Mouse (Mus musculus) mouse trophoblast stem cell (cell line): ENCODE data around the gene Cog1.

Source experiments
- in situ Hi-C, 2 experiments: fragments of 300-500 bp; cut with MseI, MboI; formaldehyde crosslinking; loops; 2 replicates in 1 of 2; 3 replicates in 1 of 2; pipeline ENCODE4 v1.15.1; 2025

Cog1 gene

DNA sequence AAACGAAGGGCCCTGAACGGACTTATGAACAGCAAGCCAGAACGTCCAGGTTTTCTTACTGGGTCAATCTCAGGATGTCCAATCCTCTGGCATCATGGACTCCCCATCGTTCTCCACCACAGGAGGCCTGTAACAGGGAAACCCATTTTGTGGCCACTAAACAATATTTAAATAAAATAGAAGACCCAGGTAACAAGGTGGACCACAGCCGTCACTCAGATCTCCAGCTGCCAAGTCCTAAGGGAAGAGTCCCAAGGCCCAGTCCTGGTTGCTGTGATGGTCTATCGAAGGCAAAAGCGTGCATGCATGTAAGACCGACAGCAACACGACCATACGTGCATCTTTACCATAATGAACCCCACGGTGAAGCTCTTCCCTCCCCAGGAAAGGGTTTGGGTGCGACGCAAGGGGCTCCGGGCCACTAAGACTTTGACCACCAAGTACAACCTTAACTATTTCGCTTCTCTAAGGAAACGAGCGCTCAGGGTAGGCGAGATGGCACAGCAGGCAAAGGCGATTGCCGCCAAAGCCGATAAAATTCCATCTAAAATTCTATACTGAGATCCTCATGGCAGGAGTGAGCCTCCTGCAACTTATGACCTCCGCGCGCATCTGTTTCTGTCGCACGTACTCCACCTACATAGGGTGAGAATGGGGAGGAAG is at the start of gene Cog1:
Gene Cog1 (plus strand): TSS at position 480 of the 663 bp plus-strand sequence.
- in situ Hi-C loops: no loop called here

DNA sequence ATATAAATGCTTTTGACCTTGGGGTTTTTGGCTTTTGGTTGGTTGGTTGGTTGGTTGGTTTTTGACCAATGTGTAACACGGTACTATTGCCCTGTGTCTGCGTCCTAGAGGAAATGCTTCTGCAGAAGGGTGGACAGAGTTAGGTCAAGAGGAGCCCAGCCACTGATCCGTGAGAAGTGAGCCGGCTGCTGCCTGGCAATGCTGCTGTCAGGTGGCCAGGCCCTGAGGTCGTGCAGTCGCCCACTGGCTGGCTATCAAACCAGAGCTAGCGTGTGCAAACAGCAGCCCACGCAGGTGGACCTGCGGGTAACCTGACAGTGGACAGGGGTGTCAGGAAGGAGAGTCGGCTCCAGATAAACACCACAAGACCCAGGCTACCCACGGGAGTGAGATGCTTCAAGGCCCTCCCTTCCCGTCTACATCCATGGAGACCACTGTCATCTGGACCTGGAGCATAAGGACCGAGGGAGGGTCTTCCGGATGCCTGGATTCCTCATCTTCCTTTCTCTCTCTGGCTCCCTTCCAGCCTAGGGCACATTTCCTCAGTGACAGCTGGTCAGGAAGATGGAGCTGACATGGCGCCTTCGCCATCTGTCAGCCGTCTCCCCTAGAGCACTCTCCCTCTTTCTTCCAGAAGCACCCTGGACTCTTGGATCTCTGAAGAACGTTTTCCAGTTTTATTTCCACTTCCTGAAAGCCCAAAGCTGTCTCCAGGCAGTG is 48.3 kb upstream of the Cog1 start:
- in situ Hi-C loops: no loop called here

DNA sequence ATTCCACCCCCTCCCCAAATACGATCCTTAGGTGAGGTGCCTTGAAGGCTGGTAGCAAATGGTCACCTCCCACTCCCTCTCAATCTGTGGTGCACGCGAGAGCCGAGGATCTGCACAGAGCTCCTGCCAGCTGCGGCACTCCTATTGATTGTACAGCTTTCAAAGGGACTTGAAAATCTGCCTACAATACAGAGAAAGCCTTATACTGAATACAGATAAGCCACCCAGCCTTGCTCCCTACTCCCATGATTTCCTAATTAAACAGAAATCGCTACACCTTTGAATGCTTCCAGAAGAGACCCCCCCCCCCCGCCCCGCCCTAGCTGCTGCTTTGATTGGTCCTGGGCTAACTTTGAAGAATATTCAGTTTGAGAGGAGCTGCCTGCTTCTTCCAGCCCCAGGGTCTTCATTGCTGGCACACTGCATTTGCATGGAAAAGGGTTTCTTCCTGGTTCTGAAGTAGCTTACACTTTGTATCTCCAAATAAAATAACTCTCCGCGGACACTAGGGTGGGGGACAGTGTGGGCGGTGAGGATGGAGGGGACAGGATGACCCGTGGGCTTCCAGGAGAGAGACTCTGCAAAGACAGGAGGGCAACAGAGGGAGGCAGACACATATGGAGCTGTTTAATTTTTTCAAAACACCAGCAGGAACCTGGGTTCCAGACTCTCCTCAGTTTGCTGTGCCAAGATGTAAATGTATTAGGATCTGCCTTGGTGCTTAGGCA is 47.2 kb upstream of the Cog1 start:
- in situ Hi-C loops: no loop called here

DNA sequence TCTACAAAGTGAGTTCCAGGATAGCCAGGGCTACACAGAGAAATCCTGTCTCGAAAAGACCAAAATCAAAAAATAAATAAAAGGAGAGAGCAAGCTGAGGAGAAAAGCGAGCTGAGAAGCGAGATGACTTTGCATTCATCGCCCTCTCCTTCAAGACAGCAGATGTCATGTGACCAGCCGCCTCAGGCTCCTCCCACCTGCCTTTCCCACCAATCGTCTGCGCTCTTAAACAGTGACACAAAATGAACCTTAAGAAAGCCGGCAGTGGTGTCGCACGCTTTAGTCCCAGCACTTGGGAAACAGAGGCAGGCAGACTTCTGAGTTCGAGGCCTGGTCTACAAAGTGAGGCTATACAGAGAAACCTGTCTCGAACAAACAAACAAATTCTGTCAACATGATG is 41.4 kb upstream of the Cog1 start:
- in situ Hi-C loops: no loop called here

DNA sequence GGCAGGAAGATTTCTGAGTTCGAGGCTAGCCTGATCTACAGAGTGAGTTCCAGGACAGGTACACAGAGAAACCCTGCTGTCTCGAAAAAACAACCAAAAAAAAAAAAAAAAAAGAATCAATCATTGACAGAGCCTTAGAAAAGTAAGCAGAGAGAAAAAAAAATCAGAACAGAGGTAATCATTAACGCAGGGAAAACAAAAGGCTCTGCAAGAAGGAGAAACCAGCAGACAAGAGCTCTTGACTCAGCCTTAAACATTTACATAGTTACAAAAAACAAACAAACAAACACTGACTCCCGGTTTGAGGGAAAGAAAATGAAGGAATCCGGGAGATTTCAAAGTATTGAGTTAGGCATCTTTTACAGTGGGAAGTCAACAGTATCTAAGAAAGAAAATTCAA is 39.4 kb upstream of the Cog1 start:
- in situ Hi-C loops: no loop called here

DNA sequence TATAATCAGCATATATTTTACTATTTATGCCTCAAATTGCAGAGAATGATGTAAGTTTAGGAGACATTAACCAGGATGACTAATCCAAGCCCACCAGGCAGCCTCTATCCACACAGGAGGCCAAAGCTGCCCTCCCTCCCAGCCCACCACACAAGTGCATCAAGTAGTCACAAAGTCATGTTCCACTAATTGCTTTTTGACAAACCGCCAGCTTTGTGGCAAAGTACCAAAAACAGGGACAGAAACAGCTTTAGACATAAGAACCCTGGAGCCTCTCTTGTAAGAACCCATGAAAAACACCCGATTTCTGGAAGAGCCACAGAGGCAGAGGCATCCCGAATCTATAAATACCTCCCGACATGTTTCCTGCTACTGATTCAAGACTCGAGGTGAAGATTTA is 38.7 kb upstream of the Cog1 start:
- in situ Hi-C loops: no loop called here

DNA sequence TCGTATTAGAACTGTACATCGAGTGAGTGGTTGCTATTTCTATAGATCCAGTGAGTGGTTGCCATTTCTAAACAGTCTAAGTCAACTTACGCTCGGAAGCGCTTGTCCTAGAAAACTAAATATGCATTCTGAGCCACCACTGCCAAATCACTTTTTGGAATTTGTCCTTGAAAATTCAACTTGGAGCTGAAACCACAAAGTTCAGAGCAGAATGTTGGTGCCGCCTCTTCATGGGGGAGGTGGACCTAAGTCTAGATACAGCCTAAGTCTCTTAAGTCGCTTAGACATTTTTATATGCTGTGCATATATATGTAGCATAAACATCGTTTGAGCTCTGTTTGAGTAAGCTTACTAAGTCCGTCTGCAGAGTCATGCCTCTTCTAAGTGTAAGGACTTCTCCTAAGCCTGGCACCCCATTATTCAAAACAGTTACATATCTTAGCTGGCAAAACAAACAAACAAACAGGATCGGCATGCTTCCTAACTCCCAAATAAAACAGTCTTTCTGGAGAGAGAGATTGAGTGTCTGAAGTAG is 37.8 kb upstream of the Cog1 start:
- in situ Hi-C loops: no loop called here

DNA sequence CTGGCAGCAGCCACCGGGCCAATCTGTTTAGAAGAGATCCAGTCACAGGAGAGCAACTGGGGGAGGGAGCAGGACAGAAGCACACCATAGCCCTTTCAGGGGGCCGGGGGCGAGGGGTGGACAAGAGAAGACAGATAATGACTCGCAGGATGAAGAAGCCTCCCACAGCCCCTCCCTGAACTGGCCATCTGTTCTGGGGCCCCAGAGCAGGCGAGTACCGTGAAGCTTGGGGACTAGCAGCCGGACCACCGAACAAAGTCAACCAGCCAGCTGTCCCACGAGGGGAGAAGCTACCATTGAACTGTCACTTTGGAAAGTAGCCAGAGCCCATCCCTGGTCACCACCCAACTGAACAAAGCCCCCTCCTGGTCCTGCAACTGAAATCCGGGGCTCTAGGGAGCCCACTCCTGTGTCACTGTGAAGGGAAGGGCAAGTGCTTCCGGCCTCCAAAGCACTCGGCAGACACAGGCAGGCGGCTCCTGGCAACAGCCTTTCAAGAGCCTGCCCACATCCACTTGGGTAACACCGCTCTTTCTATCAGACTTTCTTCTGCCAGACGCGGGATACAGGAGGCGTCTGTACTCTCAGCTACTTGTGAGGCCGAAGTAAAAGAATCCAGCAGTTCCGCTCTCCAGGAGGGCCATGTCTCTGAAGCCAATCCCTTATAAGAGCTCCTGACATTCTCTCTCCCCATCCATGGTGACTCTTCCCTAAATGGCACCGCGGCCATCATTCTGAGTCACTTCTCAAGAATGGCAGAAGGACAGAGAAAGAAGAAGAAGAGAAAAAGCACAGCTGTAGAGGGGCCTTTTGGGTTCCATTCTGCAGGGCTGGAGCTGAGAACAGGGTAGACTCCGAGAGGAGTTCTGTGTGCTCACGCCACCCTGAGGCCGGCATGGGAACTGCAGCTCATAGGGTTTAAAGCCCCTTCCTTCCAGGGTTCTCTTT is 37.0 kb upstream of the Cog1 start:
- in situ Hi-C loops: no loop called here

DNA sequence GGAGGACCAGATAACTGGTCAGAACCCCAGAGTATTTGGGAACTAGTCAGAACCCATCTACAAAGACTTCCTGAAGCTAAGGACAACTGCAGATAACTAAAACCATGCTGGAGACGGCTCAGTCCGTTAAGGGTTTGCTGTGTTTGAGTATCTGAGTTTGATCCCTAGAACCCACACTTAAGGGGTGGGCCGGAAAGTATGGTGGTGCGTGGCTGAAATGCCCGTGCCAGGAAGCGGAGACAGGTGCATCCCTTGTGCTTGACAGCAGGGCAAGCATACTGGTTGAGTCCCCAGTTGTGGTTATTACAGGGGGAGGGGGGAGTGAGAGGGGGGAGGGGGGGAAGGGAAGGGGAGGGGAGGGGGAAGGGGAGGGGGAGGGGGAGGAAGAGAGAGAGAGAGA is 34.5 kb upstream of the Cog1 start:
- in situ Hi-C loops: no loop called here

DNA sequence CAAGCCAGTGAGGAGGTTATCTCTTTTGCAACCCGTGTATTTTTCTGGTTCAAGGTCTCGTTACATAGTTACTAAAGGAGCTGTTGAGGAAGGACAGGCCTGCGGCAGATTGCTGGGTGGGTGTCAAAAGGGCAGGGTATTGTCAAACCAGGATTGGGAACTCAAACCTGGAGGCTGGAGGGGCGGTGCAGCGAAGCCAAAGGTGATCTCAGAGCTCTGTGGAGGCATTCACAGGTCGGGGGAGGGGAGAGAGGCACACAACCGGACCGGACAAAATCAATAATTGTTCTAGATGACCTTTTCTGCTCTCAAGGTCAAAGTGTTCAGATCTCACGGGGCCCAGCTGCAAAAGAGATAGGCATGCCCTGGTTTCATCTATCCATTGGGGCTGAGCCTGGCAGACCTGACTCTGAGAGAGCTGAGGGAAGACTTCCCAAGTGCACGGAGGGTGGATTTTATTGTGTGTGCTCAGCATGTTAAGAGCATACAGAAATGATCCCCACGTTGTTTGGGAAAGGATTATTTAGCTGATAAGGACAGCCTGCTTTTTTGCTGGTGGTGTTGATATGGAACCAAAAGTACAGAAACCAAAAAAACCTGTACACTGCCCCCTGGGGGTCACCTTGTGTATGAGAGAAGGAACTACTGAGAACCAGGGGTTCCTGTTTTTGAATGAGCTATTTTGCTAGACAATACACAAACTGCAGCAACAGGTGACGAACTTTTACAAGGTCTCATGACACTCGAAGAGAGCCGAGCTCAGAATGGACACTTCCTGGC is 31.6 kb upstream of the Cog1 start:
- in situ Hi-C loops: loop anchor here (5.0 kb wide), 3 partner anchors 120 to 440 kb away; no protein-coding TSS in a partner anchor

DNA sequence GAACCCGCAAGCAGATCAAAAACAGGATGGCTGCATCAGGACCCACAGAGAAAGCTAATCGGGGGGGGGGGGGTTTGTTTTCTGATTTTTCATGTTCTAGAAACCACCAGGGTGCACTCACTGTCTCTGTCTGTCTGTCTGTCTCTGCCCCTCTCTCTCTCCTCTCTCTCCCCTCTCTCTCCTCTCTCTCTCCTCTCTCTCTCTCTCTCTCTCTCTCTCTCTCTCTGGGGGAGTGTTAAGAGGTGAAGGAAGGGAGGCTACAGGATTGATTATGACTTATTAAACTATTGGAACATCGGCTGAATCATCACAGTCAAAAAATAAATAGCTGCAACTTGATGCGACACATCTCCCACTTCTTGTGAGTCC is 30.7 kb upstream of the Cog1 start:
- in situ Hi-C loops: loop anchor here (5.0 kb wide), 3 partner anchors 121 to 441 kb away; no protein-coding TSS in a partner anchor

DNA sequence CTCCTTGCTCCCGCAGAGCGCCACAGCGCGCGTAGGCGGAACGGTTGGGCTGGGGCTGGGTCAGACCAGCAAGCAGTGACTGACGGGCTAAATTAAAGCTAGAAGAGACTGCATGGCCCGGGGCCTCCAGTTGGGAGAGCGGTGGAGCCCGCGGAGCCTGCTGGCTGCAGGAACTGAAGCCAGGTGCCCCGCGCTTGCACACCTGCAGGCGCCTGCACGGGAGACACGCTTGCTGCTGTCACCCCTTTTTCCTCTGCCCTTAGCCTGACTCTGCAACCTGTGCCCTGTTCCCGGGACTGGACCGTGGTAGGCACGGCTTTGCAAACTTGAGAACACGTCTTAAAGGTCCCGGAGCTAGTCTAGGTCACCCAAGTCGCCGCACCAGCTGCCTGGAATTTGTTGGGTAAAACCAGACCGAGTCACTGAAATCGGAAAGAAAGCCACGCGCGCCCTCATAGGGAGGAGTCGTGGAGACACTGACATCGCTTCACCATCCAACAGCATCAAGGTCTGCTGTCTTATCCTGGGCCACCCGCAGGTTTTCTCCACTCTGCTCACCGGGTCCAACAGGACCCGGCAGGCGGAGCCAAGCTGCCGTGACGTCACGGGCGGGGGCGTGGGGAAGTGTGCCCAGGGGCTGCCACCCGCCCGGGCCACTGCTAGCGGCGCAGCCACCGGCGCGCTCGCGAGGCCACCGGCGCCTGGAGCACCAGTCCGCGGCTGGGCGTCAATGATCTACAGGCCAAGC is 30.1 kb upstream of the Cog1 start, which contains the start of gene Sstr2:
Gene Sstr2 (plus strand): TSS at position 671 of the 748 bp plus-strand sequence.
- in situ Hi-C loops: loop anchor here (5.0 kb wide), 3 partner anchors 122 to 442 kb away; no protein-coding TSS in a partner anchor

DNA sequence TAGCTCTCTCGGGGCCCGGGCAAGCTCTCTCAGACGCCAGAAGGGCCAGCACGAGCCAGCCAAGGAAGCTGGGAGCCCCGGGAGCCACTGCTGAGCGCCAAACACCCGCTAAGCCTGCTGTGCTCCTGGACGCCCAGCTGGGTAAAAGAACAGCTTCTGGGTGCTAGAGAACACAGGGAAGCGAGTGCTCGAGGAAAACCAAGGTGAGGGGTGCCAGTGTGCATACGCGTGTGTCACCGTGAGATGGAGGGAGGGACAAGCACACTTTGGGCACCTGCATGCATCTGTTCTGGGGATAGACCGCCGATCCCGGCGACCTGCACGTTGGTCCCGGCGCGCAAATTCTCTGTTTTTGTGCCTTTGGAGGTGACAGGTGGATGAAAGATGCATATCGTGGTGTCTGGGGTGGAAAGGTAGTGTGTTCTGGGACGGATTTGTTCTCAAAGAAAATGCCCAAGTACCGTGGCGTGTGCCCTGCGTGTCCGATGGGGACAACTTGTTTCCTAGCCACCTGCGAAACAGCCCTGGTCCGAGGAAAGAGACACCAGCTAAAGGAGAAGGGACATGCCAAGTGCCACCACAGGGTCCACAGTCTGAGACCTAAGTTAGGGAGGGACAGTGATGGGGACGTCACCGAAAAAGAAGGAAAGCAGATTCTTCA is 29.4 kb upstream of the Cog1 start:
- in situ Hi-C loops: loop anchor here (5.0 kb wide), 3 partner anchors 122 to 442 kb away; no protein-coding TSS in a partner anchor

DNA sequence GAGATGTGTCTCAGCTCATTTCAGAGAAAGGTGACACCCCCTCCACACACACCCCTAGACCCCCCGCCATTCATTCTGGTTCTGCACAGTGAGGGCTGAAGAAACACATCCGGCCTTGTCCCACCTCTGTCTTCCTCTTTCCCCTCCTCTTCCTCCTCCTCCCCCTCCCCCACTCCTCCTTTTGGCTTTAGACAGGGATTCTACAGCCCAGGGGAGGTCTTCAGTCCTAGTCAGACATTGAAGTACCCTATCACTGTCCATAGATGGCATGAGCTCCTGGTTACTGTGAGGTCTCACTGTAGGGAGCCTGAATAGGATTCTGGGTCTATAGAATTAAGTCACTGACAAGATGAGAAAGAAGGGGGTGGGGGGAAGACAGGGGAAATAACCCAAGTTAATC is 28.0 kb upstream of the Cog1 start:
- in situ Hi-C loops: no loop called here

DNA sequence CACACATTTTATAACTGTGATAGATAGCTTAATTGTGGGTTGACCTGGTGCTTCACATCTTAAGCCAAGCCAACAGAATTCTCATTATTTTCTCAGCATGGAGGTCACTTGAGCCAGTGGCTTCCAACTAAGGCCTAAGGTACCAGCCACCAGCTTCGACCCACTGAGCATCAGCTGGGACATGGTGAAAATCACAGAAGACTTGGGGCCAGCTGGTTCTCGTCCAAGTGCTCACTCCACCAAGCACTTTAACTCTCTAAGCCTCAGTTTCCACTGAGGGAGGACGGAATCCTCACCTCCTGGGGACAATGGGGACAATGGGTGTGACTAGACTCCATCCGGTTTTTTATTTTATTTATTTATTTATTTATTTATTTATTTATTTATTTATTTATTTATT is 26.9 kb upstream of the Cog1 start:
- in situ Hi-C loops: no loop called here

DNA sequence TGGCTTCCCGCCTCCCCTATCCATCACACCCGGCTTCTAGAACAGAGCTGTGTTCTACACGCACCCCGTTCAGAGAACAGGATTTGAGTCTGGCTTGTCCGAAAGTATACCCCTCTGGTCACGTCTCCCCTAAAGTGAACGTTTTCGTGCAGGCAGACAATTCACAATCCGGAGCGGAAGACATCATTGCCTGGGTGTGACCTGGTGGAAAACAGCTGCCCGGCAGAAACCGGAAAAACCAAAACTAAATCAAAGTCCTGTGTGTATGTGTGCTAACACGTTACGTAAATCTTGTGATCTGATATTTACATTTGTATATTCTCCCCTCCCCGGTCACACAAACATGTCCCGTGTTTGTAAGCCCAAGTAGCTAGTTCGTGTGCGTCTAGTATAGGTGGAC is 23.5 kb upstream of the Cog1 start:
- in situ Hi-C loops: no loop called here

DNA sequence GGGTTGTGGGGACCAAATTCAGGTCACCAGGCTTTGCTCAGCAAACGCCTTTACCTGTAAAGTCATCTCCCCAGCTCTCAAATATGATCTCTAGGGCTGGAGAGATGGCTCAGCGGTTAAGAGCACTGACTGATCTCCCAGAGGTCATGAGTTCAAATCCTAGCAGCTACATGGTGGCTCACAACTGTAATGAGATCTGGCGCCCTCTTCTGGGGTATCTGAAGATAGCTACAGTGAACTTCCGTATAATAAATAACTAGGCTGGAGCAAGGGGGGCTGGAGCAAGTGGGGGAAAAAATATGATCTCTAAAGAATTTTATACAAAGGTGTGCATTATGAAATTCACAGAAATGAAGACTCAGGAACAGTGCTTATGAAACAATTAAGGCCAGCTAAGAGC is 21.2 kb upstream of the Cog1 start:
- in situ Hi-C loops: no loop called here

DNA sequence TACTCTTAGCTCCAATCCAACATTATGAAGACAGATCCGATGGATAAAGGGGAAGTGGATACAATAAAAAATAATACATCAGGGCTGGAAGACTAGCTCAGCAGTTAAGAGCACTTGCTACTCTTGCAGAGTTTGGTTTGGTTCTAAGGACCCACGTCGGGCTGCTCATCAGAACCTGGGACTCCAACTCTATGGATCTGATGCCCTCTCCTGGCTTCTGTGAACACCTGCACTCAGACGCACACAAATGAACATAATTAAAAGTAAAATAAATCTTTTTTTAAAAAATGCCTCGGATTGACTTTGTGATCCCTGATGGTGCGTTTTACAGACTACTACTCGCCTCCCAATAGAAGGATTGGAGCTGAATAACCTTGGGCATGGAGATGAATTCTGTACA is 18.3 kb upstream of the Cog1 start:
- in situ Hi-C loops: no loop called here

DNA sequence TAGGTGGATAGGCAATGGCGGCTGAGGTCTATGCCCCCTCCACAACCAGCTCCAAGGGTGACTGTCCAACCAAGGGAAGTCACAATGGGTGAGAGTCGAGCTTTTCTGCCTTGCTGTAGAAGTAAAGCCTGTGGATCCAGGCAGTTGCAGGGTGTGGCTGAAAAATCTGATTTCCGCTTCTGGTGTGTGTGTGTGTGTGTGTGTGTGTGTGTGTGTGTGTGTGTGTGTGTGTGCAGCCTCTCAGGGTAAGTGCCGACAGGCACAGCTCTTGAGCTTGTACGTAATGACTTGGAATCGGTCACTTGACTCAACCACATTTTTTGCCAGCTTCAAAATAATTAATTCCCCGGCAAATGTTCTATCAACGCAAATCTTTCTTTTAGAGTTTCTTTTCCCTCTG is 17.7 kb upstream of the Cog1 start:
- in situ Hi-C loops: no loop called here
